Mouse (Mus musculus) B cell, adult 2 months (primary cell): ENCODE data around the gene Plppr3.

Experiments
- DNase-seq, 2 experiments: peaks; one replicate each; pipeline ENCODE4 v3.0.0; 2022

Gene Plppr3

DNA sequence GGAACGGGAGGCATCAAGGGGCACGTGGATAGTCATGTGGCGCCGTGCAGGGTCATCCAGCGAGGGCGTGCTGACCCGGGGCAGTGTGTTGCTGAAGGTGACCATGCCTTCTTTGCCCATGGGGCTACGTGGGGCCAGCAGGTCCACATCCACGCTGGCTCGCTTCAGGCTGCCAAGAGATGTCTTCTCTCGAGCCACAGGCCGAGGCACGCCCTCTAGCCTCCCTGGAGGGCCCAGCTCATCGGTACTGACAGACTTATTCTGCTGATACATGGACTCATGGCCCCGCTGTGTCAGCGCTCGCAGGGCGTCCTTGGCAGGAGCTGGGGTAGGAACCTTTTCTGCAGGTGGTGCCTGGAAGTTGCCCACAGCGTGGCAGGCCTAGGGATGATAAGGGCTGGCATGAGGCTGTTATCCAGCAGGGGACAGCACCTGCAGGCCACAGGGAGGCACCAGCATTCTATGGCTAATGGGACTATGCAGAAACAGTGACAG lies 8.6 kb downstream of the Plppr3 start:
- DNase-seq = no peak

DNA sequence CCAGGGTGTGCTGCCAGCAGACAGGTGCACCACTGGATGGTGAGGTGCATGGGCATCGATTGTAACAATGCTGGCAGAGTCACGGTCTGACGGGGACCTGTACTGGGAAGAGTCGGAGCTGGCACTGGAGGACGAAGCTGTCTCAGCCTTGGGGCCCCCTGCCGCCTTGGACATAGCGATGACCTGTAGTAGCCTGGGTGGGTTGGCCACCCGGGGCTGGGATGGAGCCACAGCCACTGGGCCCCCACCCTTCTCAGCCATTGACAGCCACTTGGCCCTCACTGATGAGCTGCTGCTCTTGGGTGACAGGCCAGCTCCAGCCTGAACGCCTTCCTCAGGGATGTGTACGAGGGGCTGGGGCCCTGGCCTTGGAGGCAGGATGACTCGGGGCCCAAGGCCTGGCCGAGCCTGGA lies 9.2 kb downstream of the Plppr3 start:
- DNase-seq = no peak

DNA sequence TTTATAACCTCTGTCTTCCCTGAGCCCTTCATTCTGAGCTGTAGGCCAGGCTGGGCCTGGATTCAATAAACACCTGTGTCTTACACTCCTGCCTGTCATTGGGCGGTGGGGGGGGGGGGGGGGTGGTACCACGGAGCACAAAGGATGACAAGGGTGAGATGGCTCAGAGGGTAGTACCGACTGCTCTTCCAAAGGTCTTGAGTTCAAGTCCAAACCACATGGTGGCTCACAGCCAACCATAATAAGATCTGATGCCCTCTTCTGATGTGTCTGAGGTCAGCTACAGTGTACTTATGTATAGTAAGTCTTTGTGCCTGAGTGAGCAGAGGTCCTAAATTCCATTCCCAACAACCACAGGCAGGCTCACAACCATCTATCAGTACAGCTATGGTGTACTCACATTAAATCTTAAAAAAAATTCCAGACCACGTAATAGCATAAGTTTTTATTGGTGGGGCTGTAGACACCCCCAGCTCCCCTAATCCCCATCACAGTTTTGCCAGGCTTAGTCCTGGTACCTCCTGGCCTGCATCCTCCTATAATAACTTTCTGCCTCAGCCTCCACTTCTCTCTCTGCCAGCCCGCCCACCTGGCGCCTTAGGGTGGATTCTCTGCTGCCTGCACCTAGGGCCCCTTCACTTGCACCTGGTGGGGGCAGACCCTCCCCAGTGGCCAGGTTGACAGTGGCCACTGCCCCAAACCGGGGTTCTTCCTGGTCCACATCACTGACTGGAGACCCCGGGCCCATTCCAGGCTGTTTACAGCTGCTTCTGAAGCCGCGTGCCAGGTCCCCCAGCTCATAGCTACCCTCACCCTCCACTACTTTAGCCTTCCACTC lies 9.9 kb downstream of the Plppr3 start:
- DNase-seq = no peak

DNA sequence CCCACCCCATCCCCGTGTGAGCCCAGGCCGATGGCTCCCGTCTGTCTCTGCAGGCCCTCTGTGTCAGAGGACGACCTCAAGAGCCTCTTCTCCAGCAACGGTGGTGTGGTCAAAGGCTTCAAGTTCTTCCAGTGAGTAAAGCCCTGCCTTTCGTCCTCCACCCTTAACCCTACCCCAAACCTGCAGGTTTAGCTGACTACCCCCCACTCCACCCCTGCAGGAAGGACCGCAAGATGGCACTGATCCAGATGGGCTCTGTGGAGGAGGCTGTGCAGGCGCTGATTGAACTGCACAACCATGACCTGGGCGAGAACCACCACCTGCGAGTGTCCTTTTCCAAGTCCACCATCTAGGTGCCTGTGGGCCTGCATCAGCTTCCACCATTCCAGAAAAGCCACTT lies 11.5 kb downstream of the Plppr3 start:
- no peak for DNase-seq

DNA sequence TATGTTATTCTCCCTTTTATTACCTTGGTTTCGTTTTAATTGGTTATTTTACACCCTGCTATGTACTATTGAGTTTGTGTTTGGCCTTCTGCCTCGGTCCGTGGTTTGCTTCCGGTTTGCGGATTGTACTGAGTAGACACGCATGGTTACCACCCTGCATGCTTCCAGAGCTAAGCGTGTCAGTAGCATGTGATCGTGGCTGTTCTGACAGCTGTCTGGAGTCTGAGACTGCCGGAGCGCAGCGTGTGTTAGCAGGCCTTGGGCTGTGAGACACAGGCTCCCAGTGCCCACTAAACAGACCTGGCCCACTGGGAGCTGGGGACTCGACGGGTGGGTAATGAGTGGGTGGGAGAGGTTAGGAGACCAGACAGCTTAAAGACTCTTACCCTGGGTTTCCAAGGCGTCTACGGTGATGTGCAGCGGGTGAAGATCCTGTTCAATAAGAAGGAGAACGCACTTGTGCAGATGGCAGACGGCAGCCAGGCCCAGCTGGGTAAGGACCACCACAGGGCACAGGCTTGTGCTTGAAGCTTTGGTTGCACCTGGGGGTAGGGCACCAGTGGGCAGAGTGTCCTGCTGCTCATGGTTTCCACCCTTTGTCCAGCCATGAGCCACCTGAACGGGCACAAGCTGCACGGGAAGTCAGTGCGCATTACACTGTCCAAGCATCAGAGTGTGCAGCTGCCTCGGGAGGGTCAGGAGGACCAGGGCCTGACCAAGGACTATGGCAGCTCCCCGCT lies 12.2 kb downstream of the Plppr3 start:
- DNase-seq = no peak

DNA sequence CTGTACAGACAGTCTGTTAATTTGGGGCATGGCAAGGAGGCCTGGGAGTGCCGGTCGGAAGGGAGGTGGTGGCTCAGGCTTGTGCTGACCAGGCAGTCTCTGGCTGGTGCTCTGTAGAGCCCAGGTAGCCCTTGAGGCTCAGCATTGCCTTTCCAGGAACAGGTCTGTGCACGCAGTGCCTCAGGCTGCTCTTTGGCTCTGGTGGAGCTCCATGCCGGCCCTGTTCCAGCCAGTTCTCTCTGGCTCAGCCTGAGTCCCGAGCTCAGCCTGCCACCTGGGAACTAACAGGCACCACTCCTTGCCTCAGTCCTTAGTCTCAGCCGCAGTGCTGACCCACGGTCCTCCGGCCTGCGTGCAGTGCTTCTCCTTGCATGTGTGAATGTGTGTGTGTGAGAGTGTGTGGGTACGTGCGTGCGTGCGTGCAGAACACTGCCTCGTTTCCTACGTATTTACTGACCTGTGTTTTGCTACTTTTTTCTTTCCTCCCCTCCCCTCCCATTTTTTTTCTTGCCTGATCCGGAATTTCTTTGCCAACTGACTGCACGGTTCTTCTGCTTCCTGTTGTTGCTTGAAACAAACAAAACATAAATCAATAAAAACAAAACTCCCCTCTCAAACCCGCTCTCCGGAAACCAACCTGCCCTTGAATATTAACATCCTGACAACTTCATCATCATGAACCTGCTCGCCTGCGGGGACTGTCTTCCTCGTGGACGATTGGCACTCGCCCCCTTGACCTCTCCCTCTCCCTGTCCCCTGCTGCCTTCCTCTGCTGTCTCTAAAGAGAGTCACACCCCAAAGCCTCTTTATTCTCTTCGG lies 13.0 kb downstream of the Plppr3 start:
- no peak for DNase-seq

DNA sequence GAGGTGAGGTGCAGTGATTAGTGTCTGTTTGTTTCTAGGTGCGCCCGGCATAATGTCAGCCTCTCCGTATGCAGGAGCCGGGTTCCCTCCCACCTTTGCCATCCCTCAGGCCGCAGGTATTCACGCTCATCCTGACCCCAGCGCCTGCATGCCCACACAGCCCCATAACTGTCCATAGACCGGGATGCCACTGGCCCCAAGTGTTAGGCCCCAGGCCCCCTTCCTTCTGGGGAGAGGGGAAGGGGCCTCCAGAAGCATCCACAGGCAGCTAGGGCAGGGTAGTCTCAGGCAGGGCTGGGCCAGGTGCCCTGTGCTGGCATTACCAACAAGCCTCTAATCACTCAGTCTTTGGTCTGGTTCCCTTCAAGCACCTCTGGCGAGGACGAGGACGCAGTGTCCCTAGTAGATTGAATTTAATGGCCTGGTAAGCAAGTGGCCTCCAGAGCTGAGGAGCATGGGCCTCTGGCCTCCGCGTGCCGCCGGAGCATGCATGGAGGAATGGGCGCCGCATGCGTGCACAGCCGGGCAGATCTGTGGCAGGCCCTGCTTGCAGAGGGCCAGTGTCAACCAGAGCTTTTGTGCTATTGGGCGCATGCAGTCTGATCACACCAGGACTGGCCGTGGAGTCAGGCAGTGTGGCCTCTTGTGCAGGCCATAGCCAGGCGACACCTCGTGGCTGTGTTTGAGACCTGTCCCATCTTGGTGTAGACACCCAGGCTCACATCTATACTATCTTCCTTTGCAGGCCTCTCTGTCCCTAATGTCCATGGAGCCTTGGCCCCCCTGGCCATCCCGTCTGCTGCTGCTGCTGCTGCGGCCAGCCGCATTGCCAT lies 14.1 kb downstream of the Plppr3 start:
- DNase-seq = no peak

DNA sequence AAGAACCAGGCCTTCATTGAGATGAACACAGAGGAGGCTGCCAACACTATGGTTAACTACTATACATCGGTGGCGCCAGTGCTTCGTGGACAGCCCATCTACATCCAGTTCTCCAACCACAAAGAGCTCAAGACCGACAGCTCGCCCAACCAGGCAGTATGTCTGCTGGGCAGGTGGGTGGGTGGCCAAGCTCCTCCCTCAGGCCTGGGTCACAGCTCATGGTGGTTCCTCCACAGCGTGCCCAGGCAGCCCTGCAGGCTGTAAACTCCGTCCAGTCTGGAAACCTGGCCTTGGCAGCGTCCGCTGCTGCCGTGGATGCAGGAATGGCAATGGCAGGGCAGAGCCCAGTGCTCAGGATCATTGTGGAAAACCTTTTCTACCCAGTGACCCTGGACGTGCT lies 15.3 kb downstream of the Plppr3 start:
- DNase-seq = no peak

DNA sequence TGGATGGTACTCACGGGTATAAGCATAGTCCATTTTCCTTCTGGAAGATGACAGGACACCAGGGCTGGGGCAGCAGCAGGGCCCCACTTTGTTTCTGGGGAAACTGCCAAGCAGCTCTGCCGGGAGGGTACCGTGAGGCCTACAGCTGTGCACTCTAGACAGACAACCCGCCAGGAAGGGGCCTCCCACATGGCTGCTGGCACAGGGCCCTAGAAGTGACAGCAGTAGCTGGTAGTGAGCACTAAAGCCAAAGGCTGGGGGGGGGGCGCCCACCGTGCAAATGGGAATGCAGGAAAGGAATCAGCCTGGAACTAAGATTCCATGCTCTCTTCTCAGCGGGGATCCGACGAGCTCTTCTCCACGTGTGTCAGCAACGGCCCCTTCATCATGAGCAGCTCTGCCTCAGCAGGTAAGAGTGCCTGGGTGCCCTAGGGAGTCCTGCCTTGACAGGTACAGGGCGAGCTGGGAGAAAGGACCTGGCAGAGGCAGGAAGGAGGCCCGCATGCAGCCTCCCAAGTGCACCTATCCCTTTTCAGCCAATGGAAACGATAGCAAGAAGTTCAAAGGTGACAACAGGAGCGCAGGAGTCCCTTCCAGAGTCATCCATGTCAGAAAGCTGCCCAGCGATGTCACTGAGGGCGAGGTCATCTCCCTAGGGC lies 15.9 kb downstream of the Plppr3 start:
- no peak for DNase-seq

DNA sequence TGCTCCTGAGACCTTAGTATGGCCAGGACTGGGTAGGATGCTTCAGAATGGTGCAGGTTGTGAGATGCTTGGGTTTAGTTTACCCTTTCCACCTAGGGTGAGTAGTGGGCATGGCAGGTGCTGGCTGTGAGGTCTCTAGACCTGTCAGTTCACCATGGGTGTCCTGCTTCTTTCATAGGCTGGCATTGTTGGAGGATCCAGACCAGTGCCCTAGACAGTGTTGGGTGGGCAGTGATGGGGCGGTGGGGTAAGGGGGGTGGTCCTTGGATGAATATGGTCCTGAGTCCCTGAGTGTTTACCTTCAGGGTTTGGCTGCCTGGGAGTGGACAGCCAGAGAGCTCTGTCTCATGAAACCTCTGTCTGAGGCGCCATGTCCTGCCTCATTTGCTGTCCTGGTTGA lies 16.5 kb downstream of the Plppr3 start:
- DNase-seq = no peak

DNA sequence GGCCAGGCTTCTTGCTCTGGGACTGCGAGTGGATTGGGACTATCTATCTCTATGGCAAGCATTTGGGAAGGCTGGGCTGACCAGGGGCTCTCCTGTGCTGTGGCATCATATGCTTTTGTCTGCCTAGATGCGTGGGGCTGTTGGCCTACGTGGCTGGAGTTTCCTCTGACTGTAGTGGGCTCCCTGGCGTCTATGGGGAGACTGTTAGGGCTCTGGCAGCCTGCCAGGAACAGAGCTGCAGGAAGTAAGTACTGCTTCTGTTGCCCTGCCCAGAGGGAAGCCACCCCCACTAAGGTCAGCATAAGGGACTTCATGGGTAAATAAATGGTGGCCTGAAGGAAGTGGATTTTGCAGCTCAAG lies 17.0 kb downstream of the Plppr3 start:
- DNase-seq = peak; percentile 53 to 61

DNA sequence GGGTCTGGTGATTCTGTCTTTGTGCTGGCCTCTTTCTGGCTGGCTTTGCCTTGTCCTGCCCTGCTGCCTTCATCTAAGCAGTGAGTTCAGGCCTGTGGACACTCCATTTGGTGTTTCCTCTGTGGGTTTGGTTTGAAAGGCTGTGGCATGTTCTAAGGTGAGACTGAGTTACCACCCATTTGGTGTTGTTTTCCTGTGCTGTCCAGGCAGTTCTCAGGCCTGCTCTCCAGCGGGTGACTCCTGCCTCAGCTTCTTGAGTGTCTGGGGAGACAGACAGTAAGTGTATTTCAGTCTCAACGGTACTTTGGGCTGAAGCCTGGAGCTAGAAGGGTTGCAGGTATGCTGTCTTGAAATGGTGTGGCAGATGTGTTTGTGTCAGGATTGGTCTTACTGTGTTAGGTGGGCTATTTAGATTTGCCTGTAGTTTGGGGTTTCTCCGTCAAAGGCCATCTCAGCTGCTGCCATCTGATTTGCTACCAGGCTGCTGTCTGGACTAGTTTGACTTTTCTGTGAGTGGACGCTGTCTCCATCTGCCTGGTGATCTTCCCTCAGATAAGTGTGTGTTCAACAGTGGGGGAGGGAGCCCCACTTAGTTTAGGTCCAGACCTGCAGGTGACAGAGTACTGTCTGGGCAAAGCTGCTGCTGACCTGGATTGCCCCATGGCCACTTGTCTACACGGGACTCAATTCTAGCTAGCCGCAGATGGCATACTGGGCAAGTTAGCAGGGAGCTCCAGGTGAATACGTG lies 17.6 kb downstream of the Plppr3 start:
- no peak for DNase-seq

DNA sequence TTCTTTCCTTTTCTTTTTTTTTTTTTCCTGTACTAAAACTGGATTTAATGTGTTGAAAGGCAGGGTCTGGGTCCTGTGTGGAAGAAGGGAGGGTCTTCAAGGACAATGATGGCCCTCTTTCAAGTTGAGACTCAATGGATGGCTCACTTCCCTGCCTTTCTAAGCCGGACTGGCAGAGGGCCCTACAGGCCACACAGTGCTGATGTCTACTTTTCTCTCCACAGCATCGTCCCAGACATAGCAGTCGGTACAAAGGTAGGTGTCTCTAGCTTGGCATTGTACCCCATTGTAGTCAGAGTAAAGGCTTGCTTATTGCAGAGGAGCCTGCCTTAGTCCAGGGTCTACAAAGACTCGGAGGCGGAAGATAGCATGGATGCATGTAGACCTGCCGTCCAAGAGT lies 18.2 kb downstream of the Plppr3 start:
- no peak for DNase-seq

DNA sequence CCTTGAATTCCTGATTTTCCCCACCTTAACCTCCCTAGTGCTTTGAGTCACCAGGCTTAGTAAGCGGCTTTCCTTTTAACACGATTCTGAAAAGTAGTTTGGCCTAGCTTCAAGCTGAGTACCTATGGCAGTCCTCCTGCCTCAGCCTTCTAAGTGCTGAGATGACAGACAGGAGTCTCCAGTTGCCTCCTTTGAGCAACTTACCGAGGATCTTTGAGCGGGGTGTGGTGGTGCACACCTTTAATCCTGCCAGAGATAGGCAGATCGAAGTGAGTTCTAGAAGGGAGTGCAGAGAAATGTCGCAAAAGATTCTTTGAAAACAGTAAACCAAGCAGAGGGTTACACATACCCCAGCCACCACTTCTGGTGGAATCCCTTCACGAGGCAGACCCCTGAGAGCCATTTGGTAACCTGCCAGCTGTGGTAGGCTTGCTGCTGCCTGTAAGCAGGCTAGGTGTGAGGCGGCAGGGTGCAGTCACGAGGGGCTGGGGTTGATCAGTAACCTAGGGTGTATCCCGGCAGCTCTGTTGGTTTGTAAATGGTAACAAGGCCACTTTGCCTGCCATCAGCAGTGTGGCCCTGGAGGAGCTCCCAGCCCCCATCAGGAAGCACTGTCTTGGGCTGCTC lies 18.8 kb downstream of the Plppr3 start:
- DNase-seq = peak; percentile 37 to 40

DNA sequence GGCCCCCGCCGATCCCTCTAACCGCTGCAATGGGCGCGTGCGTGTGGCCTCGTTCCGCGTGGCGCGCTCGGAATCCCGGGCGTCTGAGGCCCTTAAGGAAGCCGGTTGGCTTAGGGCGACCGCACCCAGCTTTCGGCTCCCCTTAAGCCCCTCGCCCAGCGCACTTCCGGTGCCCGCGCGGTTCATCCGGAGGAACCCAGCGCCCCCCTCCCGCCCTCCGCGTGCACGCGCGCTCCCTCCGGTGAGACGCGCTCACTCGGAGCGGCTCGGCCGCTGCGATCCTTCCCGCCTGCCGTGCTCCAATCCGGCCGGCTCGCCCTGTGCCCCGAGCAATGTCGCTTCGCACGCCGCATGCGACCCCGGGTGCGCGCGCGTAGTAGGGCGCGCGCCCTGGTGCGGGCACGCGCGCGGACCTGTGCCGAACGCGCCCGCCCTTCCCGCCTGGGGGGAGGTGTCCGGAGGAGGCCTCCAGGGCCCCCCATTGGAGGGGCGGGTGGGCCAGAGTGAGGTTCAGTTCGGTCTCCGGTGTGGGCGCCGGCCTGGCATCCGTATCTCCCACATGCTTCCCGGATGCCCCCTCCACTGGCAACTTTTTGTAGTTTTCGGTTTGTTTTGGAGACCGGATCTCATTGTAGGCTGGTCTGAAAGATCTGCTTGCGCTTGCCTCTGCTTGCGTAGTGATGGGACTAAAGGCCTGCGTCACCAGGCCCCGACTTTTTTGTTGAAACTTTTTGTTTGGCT lies 19.5 kb downstream of the Plppr3 start:
- peak; percentile 77 to 81 for DNase-seq

DNA sequence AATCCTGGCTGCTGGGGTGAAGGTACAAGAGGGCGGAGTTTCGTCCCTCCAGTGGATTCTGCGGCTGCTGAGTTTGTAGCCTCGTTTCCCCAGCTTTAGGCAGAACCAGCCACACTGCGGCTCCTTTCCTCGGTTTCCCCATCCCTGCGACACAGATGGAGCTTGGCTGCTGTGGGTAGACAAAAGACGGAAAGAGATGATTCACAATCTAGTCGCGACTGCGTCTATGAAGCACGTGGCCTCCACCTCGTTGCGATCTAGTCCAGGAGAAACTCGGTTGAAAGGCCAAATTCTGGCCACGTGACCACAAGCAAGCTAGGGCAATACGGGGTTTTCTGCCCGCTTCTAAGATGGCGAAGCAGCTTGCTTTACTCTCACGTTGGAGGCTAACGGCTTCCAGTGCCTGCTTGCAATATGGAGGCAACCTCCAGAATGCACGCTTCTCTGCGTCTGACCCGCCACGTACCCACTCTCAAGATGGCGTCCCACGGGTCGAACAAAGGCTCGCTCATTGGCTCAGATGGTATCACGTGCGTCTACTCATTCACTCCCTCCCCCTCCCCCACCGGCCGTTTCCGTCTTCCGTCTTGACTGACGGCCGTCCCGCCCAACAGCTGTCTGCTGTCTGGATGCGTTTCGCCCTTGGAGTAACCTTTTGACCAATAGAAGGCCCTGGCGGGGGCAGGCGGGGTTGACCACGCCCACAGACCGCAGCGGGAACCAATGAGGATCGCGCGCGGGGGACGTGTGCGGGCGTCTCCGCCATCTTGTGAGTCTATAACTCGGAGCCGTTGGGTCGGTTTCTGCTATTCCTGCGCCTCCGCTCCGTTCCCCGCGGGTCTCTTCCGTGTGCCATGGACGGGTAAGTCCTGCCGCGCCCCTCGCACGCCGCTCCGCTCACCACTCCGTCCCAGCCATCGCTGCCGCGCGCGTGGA lies 20.3 kb downstream of the Plppr3 start, which contains the start of gene Ptbp1:
Gene Ptbp1, plus strand, starts transcription at position 568 of the 936 bp plus-strand sequence.
- DNase-seq = peak; percentile 98

DNA sequence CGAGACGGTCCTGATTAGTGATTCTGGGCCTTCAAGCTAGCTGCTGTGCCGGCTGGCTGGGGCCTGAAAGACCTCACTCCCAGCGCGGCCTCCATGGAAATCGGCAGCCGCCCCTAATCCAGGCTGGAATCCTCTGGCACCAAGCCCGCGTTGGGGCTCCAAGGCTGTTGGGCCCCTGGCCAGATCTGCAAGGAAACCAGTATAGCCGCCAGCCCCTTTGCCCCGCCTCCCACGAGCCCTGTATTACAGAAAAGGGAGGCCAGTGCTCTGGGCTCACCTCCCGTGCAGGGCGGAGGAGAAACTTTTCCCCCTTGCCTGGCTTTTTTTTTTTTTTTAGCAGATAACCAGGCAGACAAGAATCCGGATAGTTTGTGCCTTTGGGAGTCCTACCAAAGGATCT lies 21.0 kb downstream of the Plppr3 start:
- DNase-seq = peak; percentile 49 to 54

DNA sequence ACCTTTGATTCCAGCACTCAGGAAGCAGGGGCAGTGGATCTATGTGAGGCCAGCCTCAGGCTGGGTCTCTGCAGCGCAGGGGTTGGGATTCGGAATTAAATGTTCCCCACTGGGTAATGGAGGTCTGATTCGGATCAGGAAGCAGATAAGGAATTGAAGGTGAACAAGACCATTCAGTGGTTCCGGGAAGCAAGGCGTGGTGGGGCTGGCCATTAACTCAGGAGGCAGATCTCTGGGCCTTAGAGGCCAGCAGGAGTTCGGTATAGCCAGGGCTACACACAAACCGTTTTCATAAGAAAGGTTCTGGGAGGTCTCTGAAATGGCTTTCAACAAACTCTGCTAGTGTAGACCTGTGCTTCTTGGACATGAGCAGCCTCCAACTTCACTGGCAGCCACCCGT lies 21.6 kb downstream of the Plppr3 start:
- DNase-seq = no peak
